ENCODE assay signal across 7 mouse cellular contexts in genomic region chr19:42170025-42170969, GRCm38 (mm10). TPM values are rescaled to one million over a fixed set of nuclear protein-coding genes. Genes with fewer than 3 reads are reported as not detected.
DNase-seq lines count a peak whose midpoint lies in the region; ATAC-seq lines count a peak whose summit lies in the region.

No protein-coding gene starts in this region.

- H3K27ac ChIP-seq in intestine, embryonic 16.5 days (ENCODE audit: low read length) = peak overlapping the region; percentile 35; the same call in 1 of the 2 replicates
- H3K27ac ChIP-seq in midbrain, embryonic 11.5 days (ENCODE audit: low read depth, low read length) = no peak overlapping the region

- WGBS in intestine, embryonic 16.5 days = 1% methylated on average over 55 of the region's 56 CpGs
- 2% methylated on average over 45 of the region's 56 CpGs for WGBS in midbrain, embryonic 11.5 days

- peak; percentile 90 for ATAC-seq in intestine, embryonic 16.5 days
- ATAC-seq in midbrain, embryonic 11.5 days (ENCODE audit: low FRiP score) = peak; percentile 93

- H3K4me1 ChIP-seq in intestine, embryonic 16.5 days (ENCODE audit: control insufficient read depth, insufficient read depth, low read length) = peaks cover 21% of the 10 kb centered on the region
- peaks cover 9% of the 10 kb centered on the region; the same call in 1 of the 2 replicates for H3K4me1 ChIP-seq in midbrain, embryonic 11.5 days (ENCODE audit: control insufficient read depth, insufficient read depth, low read length)

- H3K4me2 ChIP-seq in intestine, embryonic 16.5 days (ENCODE audit: low read depth, low read length) = peak overlapping the region; percentile 87
- peak overlapping the region; percentile 86 for H3K4me2 ChIP-seq in midbrain, embryonic 11.5 days

- DNase-seq in adrenal gland, adult 2 months = peak; percentile 96
- DNase-seq in embryo, embryonic 11.5 days (ENCODE audit: low read depth, low spot score) = peak; percentile 90
- peak; percentile 84 to 86 for DNase-seq in gastrocnemius, postnatal 36 days
- DNase-seq in left cerebral cortex, postnatal 36 days (ENCODE audit: low spot score in 2 of 2) = peak; percentile 91 to 93
- DNase-seq in midbrain, embryonic 11.5 days (ENCODE audit: low spot score, missing footprints) = peak; percentile 99
- DNase-seq in skeletal muscle tissue, adult 2 months (ENCODE audit: low read depth, low spot score) = peak; percentile 92

- intact Hi-C loops in gastrocnemius, postnatal 36 days (cut with DNase I) = no loop called here
- intact Hi-C loops in left cerebral cortex, postnatal 36 days (cut with DNase I) = no loop called here

- H3K9me3 ChIP-seq in intestine, embryonic 16.5 days (ENCODE audit: control insufficient read depth, low read length) = no peaks in the 10 kb centered on the region
- H3K9me3 ChIP-seq in midbrain, embryonic 11.5 days (ENCODE audit: control insufficient read depth, low read length) = no peaks in the 10 kb centered on the region

- peak overlapping the region; percentile 93 for H3K4me3 ChIP-seq in intestine, embryonic 16.5 days (ENCODE audit: low read length)
- peak overlapping the region; percentile 79 for H3K4me3 ChIP-seq in midbrain, embryonic 11.5 days (ENCODE audit: low read depth, low read length)

- no peaks in the 10 kb centered on the region for H3K27me3 ChIP-seq in intestine, embryonic 16.5 days (replicated peaks; ENCODE audit: control insufficient read depth, insufficient read depth, low read length)
- no peaks in the 10 kb centered on the region for H3K27me3 ChIP-seq in midbrain, embryonic 11.5 days (ENCODE audit: control insufficient read depth, insufficient read depth, low read length)

- H3K9ac ChIP-seq in intestine, embryonic 16.5 days (ENCODE audit: low read depth, low read length) = peak overlapping the region; percentile 89
- peak overlapping the region; percentile 84 for H3K9ac ChIP-seq in midbrain, embryonic 11.5 days (ENCODE audit: low read length)

- no peaks in the 10 kb centered on the region for H3K36me3 ChIP-seq in intestine, embryonic 16.5 days (ENCODE audit: control insufficient read depth, insufficient read depth, low read length)
- no peaks in the 10 kb centered on the region for H3K36me3 ChIP-seq in midbrain, embryonic 11.5 days (ENCODE audit: control insufficient read depth, insufficient read depth, low read length)

RNA-seq across cellular contexts. Expression of gene Zfyve27, which starts 6.5 kb away (rescaled TPM):
- total RNA-seq in adrenal gland, adult 2 months (2021) = 10 to 100 TPM; 43.6 to 47.9 TPM
- polyA plus RNA-seq in adrenal gland, adult 2 months (2012; rRNA removed) = 37.6 and 49.2 TPM in 2 replicates
- 10 to 100 TPM; 11.4 to 12.6 TPM for total RNA-seq in gastrocnemius, postnatal 36 days (2021)
- polyA plus RNA-seq in intestine, embryonic 16.5 days (2015; fragmentation: Nextera tagmentation; extraction: Ambion mirVana) = 19.0 and 20.6 TPM in 2 replicates
- total RNA-seq in left cerebral cortex, postnatal 36 days (2021) = 10 to 100 TPM; 78.8 to 94.5 TPM
- polyA plus RNA-seq in midbrain, embryonic 11.5 days (2014; fragmentation: Nextera tagmentation; extraction: Ambion mirVana) = 15.6 and 16.2 TPM in 2 replicates

RNA-seq across cellular contexts. Expression of gene Marveld1, which starts 23.1 kb away (rescaled TPM):
- 10 to 100 TPM; 30.0 to 56.7 TPM for total RNA-seq in adrenal gland, adult 2 months (2021)
- polyA plus RNA-seq in adrenal gland, adult 2 months (2012; rRNA removed) = 76.2 and 87.1 TPM in 2 replicates
- 1 to 10 TPM; 5.3 to 6.9 TPM for total RNA-seq in gastrocnemius, postnatal 36 days (2021)
- 4.4 and 4.6 TPM in 2 replicates for polyA plus RNA-seq in intestine, embryonic 16.5 days (2015; fragmentation: Nextera tagmentation; extraction: Ambion mirVana)
- total RNA-seq in left cerebral cortex, postnatal 36 days (2021) = 1 to 10 TPM; 9.5 to 9.8 TPM
- 5.3 and 5.9 TPM in 2 replicates for polyA plus RNA-seq in midbrain, embryonic 11.5 days (2014; fragmentation: Nextera tagmentation; extraction: Ambion mirVana)

RNA-seq across cellular contexts. Expression of gene Sfrp5, which starts 31.8 kb away (rescaled TPM):
- 1 to 10 TPM; 2.7 to 3.9 TPM for total RNA-seq in adrenal gland, adult 2 months (2021)
- 11.5 and 22.6 TPM in 2 replicates for polyA plus RNA-seq in adrenal gland, adult 2 months (2012; rRNA removed)
- total RNA-seq in gastrocnemius, postnatal 36 days (2021) = 1 to 10 TPM; 1.9 to 6.3 TPM
- 3.5 and 8.3 TPM in 2 replicates for polyA plus RNA-seq in intestine, embryonic 16.5 days (2015; fragmentation: Nextera tagmentation; extraction: Ambion mirVana)
- total RNA-seq in left cerebral cortex, postnatal 36 days (2021) = under 1 TPM; 0.27 to 0.76 TPM
- polyA plus RNA-seq in midbrain, embryonic 11.5 days (2014; fragmentation: Nextera tagmentation; extraction: Ambion mirVana) = 0.11 and 0.14 TPM in 2 replicates

RNA-seq across cellular contexts. Expression of gene Avpi1, which starts 41.4 kb away (rescaled TPM):
- total RNA-seq in adrenal gland, adult 2 months (2021) = 100 to 1,000 TPM in 1 of 2 experiments, 10 to 100 TPM in 1; 78.6 to 101 TPM
- 82.3 and 112 TPM in 2 replicates for polyA plus RNA-seq in adrenal gland, adult 2 months (2012; rRNA removed)
- 10 to 100 TPM in 1 of 2 experiments, 1 to 10 TPM in 1; 7.5 to 10.5 TPM for total RNA-seq in gastrocnemius, postnatal 36 days (2021)
- polyA plus RNA-seq in intestine, embryonic 16.5 days (2015; fragmentation: Nextera tagmentation; extraction: Ambion mirVana) = 41.5 and 43.8 TPM in 2 replicates
- 10 to 100 TPM; 29.3 to 40.2 TPM for total RNA-seq in left cerebral cortex, postnatal 36 days (2021)
- 11.1 and 12.9 TPM in 2 replicates for polyA plus RNA-seq in midbrain, embryonic 11.5 days (2014; fragmentation: Nextera tagmentation; extraction: Ambion mirVana)
